In the genomic region with DNA sequence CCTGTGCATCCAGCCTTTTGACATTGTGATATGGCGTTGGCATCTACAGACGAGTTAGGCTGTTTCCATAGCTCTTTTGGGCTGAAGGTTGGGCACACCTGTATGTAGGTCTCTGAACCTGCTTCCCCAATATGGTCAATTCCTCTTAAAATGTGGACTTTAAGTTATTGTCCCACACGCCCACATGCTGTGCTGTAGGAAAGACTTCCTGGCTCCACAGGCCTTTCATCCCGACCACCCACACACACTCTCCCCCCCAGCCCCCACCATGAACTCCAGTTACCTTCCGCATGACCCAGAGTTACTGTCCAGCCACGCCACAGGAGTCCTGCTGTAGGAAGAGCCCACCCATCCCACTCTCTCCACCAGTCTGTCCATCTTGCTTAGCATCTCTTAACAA, we compare ENCODE assay signal across 20 mouse cellular contexts.
"Had no signal": no experiment of that assay in that cellular context is flagged by ENCODE, and none has a peak within 500 bp of the region (broad histone marks: within the 10 kb centered on the region; RNA-seq: fewer than 3 reads in every experiment).

No protein-coding gene starts in this region.

- H3K27me3 ChIP-seq: limb, embryonic 13.5 days; liver, embryonic 12.5 days; liver, embryonic 15.5 days; megakaryocyte, embryonic 14.5 days; midbrain, embryonic 13.5 days; neural tube, embryonic 12.5 days; neural tube, embryonic 15.5 days; stomach, embryonic 15.5 days had no signal

- DNase-seq: kidney, adult 8-10 months; kidney, postnatal 25 days; layer of hippocampus, adult 9-11 months; liver; lung, adult 2 months; retina, postnatal 1 day; right cerebral cortex, postnatal 25 days; spleen, adult 18-20 months; thymus, postnatal 25 days had no signal

- H3K9ac ChIP-seq: limb, embryonic 13.5 days; liver, embryonic 12.5 days; liver, embryonic 15.5 days; midbrain, embryonic 13.5 days; neural tube, embryonic 12.5 days; neural tube, embryonic 15.5 days; stomach, embryonic 15.5 days had no signal

- H3K4me1 ChIP-seq: limb, embryonic 10.5 days; limb, embryonic 13.5 days; midbrain, embryonic 13.5 days; neural tube, embryonic 12.5 days; neural tube, embryonic 15.5 days; stomach, embryonic 15.5 days had no signal

- ATAC-seq: liver, embryonic 12.5 days; midbrain, embryonic 13.5 days had no signal

- H3K4me2 ChIP-seq: limb, embryonic 13.5 days; liver, embryonic 12.5 days; liver, embryonic 15.5 days; midbrain, embryonic 13.5 days; neural tube, embryonic 12.5 days; neural tube, embryonic 15.5 days; stomach, embryonic 15.5 days had no signal

- H3K4me3 ChIP-seq: layer of hippocampus, adult 2 months; limb, embryonic 10.5 days; limb, embryonic 13.5 days; liver, embryonic 12.5 days; liver, embryonic 15.5 days; megakaryocyte, embryonic 14.5 days; midbrain, embryonic 10.5 days; midbrain, embryonic 13.5 days; neural tube, embryonic 12.5 days; neural tube, embryonic 15.5 days; stomach, embryonic 15.5 days had no signal

- H3K36me3 ChIP-seq: limb, embryonic 10.5 days; limb, embryonic 13.5 days; liver, embryonic 12.5 days; liver, embryonic 15.5 days; midbrain, embryonic 10.5 days; midbrain, embryonic 13.5 days; neural tube, embryonic 12.5 days; neural tube, embryonic 15.5 days; stomach, embryonic 15.5 days had no signal

- H3K27ac ChIP-seq: layer of hippocampus, adult 2 months; limb, embryonic 10.5 days; limb, embryonic 13.5 days; liver, embryonic 12.5 days; liver, embryonic 15.5 days; midbrain, embryonic 10.5 days; midbrain, embryonic 13.5 days; neural tube, embryonic 12.5 days; neural tube, embryonic 15.5 days; stomach, embryonic 15.5 days had no signal

- H3K9me3 ChIP-seq: limb, embryonic 10.5 days; limb, embryonic 13.5 days; liver, embryonic 12.5 days; liver, embryonic 15.5 days; megakaryocyte, embryonic 14.5 days; midbrain, embryonic 10.5 days; midbrain, embryonic 13.5 days; neural tube, embryonic 12.5 days; neural tube, embryonic 15.5 days; stomach, embryonic 15.5 days had no signal
